In genomic region chr7:19229404-19229803, GRCm38 (mm10) we compare ENCODE assay signal across 9 mouse cellular contexts. TPM values are rescaled to one million over a fixed set of nuclear protein-coding genes. Genes with fewer than 3 reads are reported as not detected.
DNase-seq lines count a peak whose midpoint lies in the region; ATAC-seq and TF ChIP-seq lines count a peak whose summit lies in the region.
"Had no signal": no experiment of that assay in that cellular context is flagged by ENCODE, and none has a peak within 500 bp of the region (broad histone marks: within the 10 kb centered on the region; RNA-seq: fewer than 3 reads in every experiment).

No protein-coding gene starts in this region.

- no peak for TF ChIP-seq CTCF in embryonic fibroblast, embryonic 13.5 days (IDR thresholded peaks at IDR 0.05; ENCODE audit: borderline replicate concordance, insufficient read depth, low read length)

- H3K4me1 ChIP-seq in lung, embryonic 15.5 days: peaks cover 20% of the 10 kb centered on the region
- no peaks in the 10 kb centered on the region for H3K4me1 ChIP-seq in embryonic fibroblast, embryonic 13.5 days (ENCODE audit: control insufficient read depth, insufficient read depth, low read length)
- H3K4me1 ChIP-seq in intestine, embryonic 15.5 days (replicated peaks): peaks cover 30% of the 10 kb centered on the region
- H3K4me1 ChIP-seq in neural tube, embryonic 13.5 days (replicated peaks): peaks cover 31% of the 10 kb centered on the region

- H3K9ac ChIP-seq in lung, embryonic 15.5 days: peak overlapping the region; percentile 60
- H3K9ac ChIP-seq in intestine, embryonic 15.5 days: peak overlapping the region; percentile 56
- H3K9ac ChIP-seq in neural tube, embryonic 13.5 days: peak overlapping the region; percentile 83

- DNase-seq in lung, adult 18-20 months: no peak
- no peak for DNase-seq in adrenal gland, adult 2 months
- DNase-seq in gastrocnemius, adult 18-20 months (ENCODE audit: low spot score): no peak
- no peak for DNase-seq in layer of hippocampus, postnatal 14 days (ENCODE audit: low spot score in 2 of 2)
- DNase-seq: cerebellum, postnatal 25 days had no signal

- H3K27me3 ChIP-seq in lung, embryonic 15.5 days: no peaks in the 10 kb centered on the region
- no peaks in the 10 kb centered on the region for H3K27me3 ChIP-seq in intestine, embryonic 15.5 days (replicated peaks)
- H3K27me3 ChIP-seq in neural tube, embryonic 13.5 days: no peaks in the 10 kb centered on the region

- WGBS in lung, embryonic 15.5 days: 29% methylated on average over 5 of the region's 5 CpGs
- 24% methylated on average over 5 of the region's 5 CpGs for WGBS in intestine, embryonic 15.5 days
- WGBS in neural tube, embryonic 13.5 days: 45% methylated on average over 5 of the region's 5 CpGs

- 0 out of 2 replicates have a peak overlapping the region, but pooled peaks have one; percentile 68 for H3K27ac ChIP-seq in lung, embryonic 15.5 days
- H3K27ac ChIP-seq in embryonic fibroblast, embryonic 13.5 days (ENCODE audit: insufficient read depth, low read length): peak overlapping the region; percentile 42
- H3K27ac ChIP-seq in intestine, embryonic 15.5 days: peak overlapping the region; percentile 80
- H3K27ac ChIP-seq in neural tube, embryonic 13.5 days (replicated peaks): peak overlapping the region; percentile 100

- peak overlapping the region; percentile 78 for H3K4me2 ChIP-seq in lung, embryonic 15.5 days
- peak overlapping the region; percentile 75 for H3K4me2 ChIP-seq in intestine, embryonic 15.5 days (replicated peaks)
- peak overlapping the region; percentile 92 for H3K4me2 ChIP-seq in neural tube, embryonic 13.5 days

- no peak for ATAC-seq in lung, embryonic 15.5 days (ENCODE audit: borderline replicate concordance, extremely low read depth, low FRiP score, low TSS enrichment)
- no peak for ATAC-seq in intestine, embryonic 15.5 days
- no peak for ATAC-seq in neural tube, embryonic 13.5 days (ENCODE audit: low read depth)

- TF ChIP-seq POLR2A in embryonic fibroblast, embryonic 13.5 days (IDR thresholded peaks at IDR 0.05; ENCODE audit: low read depth, low read length): no peak

- H3K9me3 ChIP-seq in lung, embryonic 15.5 days: no peaks in the 10 kb centered on the region
- H3K9me3 ChIP-seq in intestine, embryonic 15.5 days: no peaks in the 10 kb centered on the region
- H3K9me3 ChIP-seq in neural tube, embryonic 13.5 days: no peaks in the 10 kb centered on the region

- no peaks in the 10 kb centered on the region for H3K36me3 ChIP-seq in lung, embryonic 15.5 days
- 0 out of 2 replicates have a peak, but pooled peaks cover 4% of the 10 kb centered on the region for H3K36me3 ChIP-seq in intestine, embryonic 15.5 days
- H3K36me3 ChIP-seq in neural tube, embryonic 13.5 days: peaks cover 12% of the 10 kb centered on the region

- peak overlapping the region; percentile 66 for H3K4me3 ChIP-seq in lung, embryonic 15.5 days
- H3K4me3 ChIP-seq in embryonic fibroblast, embryonic 13.5 days (ENCODE audit: insufficient read depth, low read length): peak overlapping the region; percentile 91
- peak overlapping the region; percentile 68 for H3K4me3 ChIP-seq in intestine, embryonic 15.5 days (replicated peaks)
- peak overlapping the region; percentile 63 for H3K4me3 ChIP-seq in neural tube, embryonic 13.5 days

RNA-seq across cellular contexts. Expression of gene Opa3, which starts 1.3 kb away (rescaled TPM):
- 33.2 and 34.6 TPM in 2 replicates for polyA plus RNA-seq in lung, embryonic 15.5 days (2015; fragmentation: Nextera tagmentation; extraction: Ambion mirVana)
- 21.8 and 24.4 TPM in 2 replicates for polyA plus RNA-seq in embryonic fibroblast, embryonic 13.5 days (2011; ENCODE audit: insufficient read length, low read depth, missing spikeins)
- 36.8 and 39.4 TPM in 2 replicates for polyA plus RNA-seq in intestine, embryonic 15.5 days (2015; fragmentation: Nextera tagmentation; extraction: Ambion mirVana)
- polyA plus RNA-seq in neural tube, embryonic 13.5 days (2015; fragmentation: Nextera tagmentation; extraction: Ambion mirVana): 38.7 and 39.9 TPM in 2 replicates
- 10 to 100 TPM; 31.2 to 43.5 TPM for total RNA-seq in adrenal gland, adult 2 months (2021)
- polyA plus RNA-seq in adrenal gland, adult 2 months (2012; rRNA removed): 30.2 and 32.3 TPM in 2 replicates
- total RNA-seq in gastrocnemius, adult 18-20 months (2021): 10 to 100 TPM; 41.3 to 47.1 TPM
- 10 to 100 TPM; 37.3 to 39.9 TPM for total RNA-seq in layer of hippocampus, postnatal 14 days (2021)

RNA-seq across cellular contexts. Expression of gene Gpr4, which starts 17.1 kb away (rescaled TPM):
- 2.2 TPM in 2 replicates for polyA plus RNA-seq in lung, embryonic 15.5 days (2015; fragmentation: Nextera tagmentation; extraction: Ambion mirVana)
- 0.17 and 0.18 TPM in 2 replicates for polyA plus RNA-seq in embryonic fibroblast, embryonic 13.5 days (2011; ENCODE audit: insufficient read length, low read depth, missing spikeins)
- polyA plus RNA-seq in intestine, embryonic 15.5 days (2015; fragmentation: Nextera tagmentation; extraction: Ambion mirVana): 1.4 and 1.5 TPM in 2 replicates
- polyA plus RNA-seq in neural tube, embryonic 13.5 days (2015; fragmentation: Nextera tagmentation; extraction: Ambion mirVana): 2.0 and 2.6 TPM in 2 replicates
- total RNA-seq in adrenal gland, adult 2 months (2021): 10 to 100 TPM in 1 of 2 experiments, 1 to 10 TPM in 1; 6.4 to 11.8 TPM
- 20.4 and 23.8 TPM in 2 replicates for polyA plus RNA-seq in adrenal gland, adult 2 months (2012; rRNA removed)
- total RNA-seq in gastrocnemius, adult 18-20 months (2021): 1 to 10 TPM; 1.3 to 3.3 TPM
- 1 to 10 TPM; 4.1 to 4.6 TPM for total RNA-seq in layer of hippocampus, postnatal 14 days (2021)

RNA-seq across cellular contexts. Expression of gene Vasp, which starts 42.2 kb away (rescaled TPM):
- polyA plus RNA-seq in lung, embryonic 15.5 days (2015; fragmentation: Nextera tagmentation; extraction: Ambion mirVana): 115 TPM in 2 replicates
- 161 and 186 TPM in 2 replicates for polyA plus RNA-seq in embryonic fibroblast, embryonic 13.5 days (2011; ENCODE audit: insufficient read length, low read depth, missing spikeins)
- polyA plus RNA-seq in intestine, embryonic 15.5 days (2015; fragmentation: Nextera tagmentation; extraction: Ambion mirVana): 109 and 114 TPM in 2 replicates
- polyA plus RNA-seq in neural tube, embryonic 13.5 days (2015; fragmentation: Nextera tagmentation; extraction: Ambion mirVana): 41.2 and 46.3 TPM in 2 replicates
- 10 to 100 TPM; 45.8 to 55.8 TPM for total RNA-seq in adrenal gland, adult 2 months (2021)
- polyA plus RNA-seq in adrenal gland, adult 2 months (2012; rRNA removed): 136 and 143 TPM in 2 replicates
- 10 to 100 TPM; 11.6 to 22.2 TPM for total RNA-seq in gastrocnemius, adult 18-20 months (2021)
- 10 to 100 TPM; 23.2 to 24.2 TPM for total RNA-seq in layer of hippocampus, postnatal 14 days (2021)

RNA-seq across cellular contexts. Expression of gene Ppm1n, which starts 50.5 kb away (rescaled TPM):
- polyA plus RNA-seq in lung, embryonic 15.5 days (2015; fragmentation: Nextera tagmentation; extraction: Ambion mirVana): not detected in 2 replicates
- polyA plus RNA-seq in embryonic fibroblast, embryonic 13.5 days (2011; ENCODE audit: insufficient read length, low read depth, missing spikeins): not detected in 2 replicates
- polyA plus RNA-seq in intestine, embryonic 15.5 days (2015; fragmentation: Nextera tagmentation; extraction: Ambion mirVana): 0.14 and 0.34 TPM in 2 replicates
- polyA plus RNA-seq in neural tube, embryonic 13.5 days (2015; fragmentation: Nextera tagmentation; extraction: Ambion mirVana): 0.41 and 0.59 TPM in 2 replicates
- not detected for total RNA-seq in adrenal gland, adult 2 months (2021)
- polyA plus RNA-seq in adrenal gland, adult 2 months (2012; rRNA removed): 0.09 and 0.68 TPM in 2 replicates
- total RNA-seq in gastrocnemius, adult 18-20 months (2021): under 1 TPM; 0.30 to 0.36 TPM
- total RNA-seq in layer of hippocampus, postnatal 14 days (2021): under 1 TPM in 1 of 2 experiments, not detected in 1; 0.79 TPM

RNA-seq across cellular contexts. Expression of gene Rtn2, which starts 53.0 kb away (rescaled TPM):
- polyA plus RNA-seq in lung, embryonic 15.5 days (2015; fragmentation: Nextera tagmentation; extraction: Ambion mirVana): 10.6 and 11.4 TPM in 2 replicates
- 6.8 and 7.8 TPM in 2 replicates for polyA plus RNA-seq in embryonic fibroblast, embryonic 13.5 days (2011; ENCODE audit: insufficient read length, low read depth, missing spikeins)
- 11.3 and 12.5 TPM in 2 replicates for polyA plus RNA-seq in intestine, embryonic 15.5 days (2015; fragmentation: Nextera tagmentation; extraction: Ambion mirVana)
- polyA plus RNA-seq in neural tube, embryonic 13.5 days (2015; fragmentation: Nextera tagmentation; extraction: Ambion mirVana): 103 and 117 TPM in 2 replicates
- total RNA-seq in adrenal gland, adult 2 months (2021): 1 to 10 TPM; 4.2 to 7.4 TPM
- 14.6 and 19.4 TPM in 2 replicates for polyA plus RNA-seq in adrenal gland, adult 2 months (2012; rRNA removed)
- total RNA-seq in gastrocnemius, adult 18-20 months (2021): 1,000 to 10,000 TPM; 1,025 to 1,102 TPM
- total RNA-seq in layer of hippocampus, postnatal 14 days (2021): 100 to 1,000 TPM in 1 of 2 experiments, 10 to 100 TPM in 1; 93.0 to 104 TPM

Comparison
In these comparisons a context has a peak if more than half of its experiments do, and no peak if none do; other contexts are left out.
1. H3K27ac ChIP-seq: peak in every context shown above with its lines; median percentile 100 in neural tube, embryonic 13.5 days; 80 in intestine, embryonic 15.5 days; 68 in lung, embryonic 15.5 days; 42 in embryonic fibroblast, embryonic 13.5 days.